Mouse (Mus musculus): ENCODE measurements at regions not wholly inside any gene's neighbourhood (a gene's known extent, or its start where the extent isn't known, plus 50 kb on each side); places are given as distances from the start of the nearest gene placed in this dataset.

DNA sequence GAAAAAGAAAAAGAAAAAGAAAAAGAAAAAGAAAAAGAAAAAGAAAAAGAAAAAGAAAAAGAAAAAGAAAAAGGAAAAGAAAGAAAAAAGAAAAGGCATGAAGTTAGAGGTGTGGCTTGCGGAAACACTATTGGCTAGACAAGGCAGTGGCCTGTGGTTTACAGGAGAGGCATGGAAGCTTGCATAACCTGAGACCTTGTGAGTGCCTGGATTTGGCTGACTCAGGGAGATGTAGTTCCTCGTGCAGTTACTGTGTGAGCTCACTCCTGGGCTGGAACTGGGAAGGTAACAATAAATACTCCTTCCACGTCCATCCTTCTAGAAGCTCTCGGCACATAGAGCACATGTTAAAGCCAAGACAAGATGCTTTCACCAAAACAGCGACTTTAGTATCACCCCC is 64.9 kb upstream of the Plcz1 start:
- DNase-seq (ENCODE audit: extremely low spot score, low read depth, low spot score): no peak

DNA sequence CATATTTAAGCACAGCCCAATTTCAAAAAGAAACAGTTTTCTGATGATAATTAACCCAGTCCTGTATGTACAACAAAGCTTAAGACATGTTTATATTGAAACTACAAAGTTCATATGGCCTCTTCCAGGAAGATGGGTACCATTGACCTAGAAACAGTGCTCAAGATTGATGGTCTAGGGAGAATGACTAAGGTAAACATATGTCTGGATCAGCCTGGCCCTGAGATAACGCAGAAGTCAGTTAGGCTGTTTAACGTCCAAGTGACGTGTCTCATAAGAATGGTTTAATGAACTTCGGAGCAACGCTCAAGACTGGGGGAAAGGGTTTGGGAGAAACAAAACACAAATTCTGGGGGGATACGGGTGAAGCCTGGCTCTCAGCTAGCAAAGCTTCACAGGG is 60.8 kb upstream of the Plcz1 start:
- no peak for DNase-seq (ENCODE audit: extremely low spot score, low read depth, low spot score)

DNA sequence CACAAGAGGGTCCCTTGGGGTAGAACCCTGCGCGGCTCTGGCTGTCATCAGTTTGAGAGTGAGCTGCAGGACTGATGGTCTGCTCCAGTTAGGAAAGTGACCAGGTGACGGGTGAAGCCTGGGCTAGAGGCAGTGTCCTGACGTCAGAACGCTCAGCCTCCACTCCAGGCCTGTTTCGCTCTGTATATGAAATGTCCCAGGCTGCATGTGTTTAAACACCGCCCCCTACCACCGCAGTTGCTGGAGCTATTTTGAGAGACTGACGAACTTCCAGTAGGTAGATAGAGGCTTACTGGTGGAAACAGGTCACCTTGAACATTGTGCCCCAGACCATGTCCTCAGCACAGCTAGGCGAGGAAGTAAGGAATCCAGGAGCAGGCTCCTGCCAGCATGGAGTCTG is 54.2 kb upstream of the Plcz1 start:
- no peak for DNase-seq (ENCODE audit: extremely low spot score, low read depth, low spot score)
